Comparison of ENCODE assay signal across 16 mouse cellular contexts in genomic region chr7:98563991-98564390, GRCm38 (mm10).
DNase-seq lines count a peak whose midpoint lies in the region; ATAC-seq and TF ChIP-seq lines count a peak whose summit lies in the region.
"Had no signal": no experiment of that assay in that cellular context is flagged by ENCODE, and none has a peak within 500 bp of the region (broad histone marks: within the 10 kb centered on the region; RNA-seq: fewer than 3 reads in every experiment).

No protein-coding gene starts in this region.

- H3K36me3 ChIP-seq in heart, embryonic 15.5 days: no peaks in the 10 kb centered on the region
- H3K36me3 ChIP-seq in heart, adult 2 months (ENCODE audit: control insufficient read depth, insufficient read depth, low read length): no peaks in the 10 kb centered on the region
- H3K36me3 ChIP-seq in liver, adult 2 months (ENCODE audit: control insufficient read depth, insufficient read depth, low read length): no peaks in the 10 kb centered on the region
- H3K36me3 ChIP-seq in liver, embryonic 11.5 days (ENCODE audit: control insufficient read depth, insufficient read depth, low read length): no peaks in the 10 kb centered on the region
- H3K36me3 ChIP-seq in stomach, embryonic 15.5 days: no peaks in the 10 kb centered on the region
- H3K36me3 ChIP-seq: forebrain, embryonic 15.5 days; hindbrain, embryonic 15.5 days had no signal

- peaks cover 9% of the 10 kb centered on the region for H3K4me1 ChIP-seq in heart, embryonic 15.5 days (replicated peaks)
- H3K4me1 ChIP-seq in heart, adult 2 months (ENCODE audit: control insufficient read depth, insufficient read depth, low read length): peaks cover 7% of the 10 kb centered on the region
- H3K4me1 ChIP-seq in liver, adult 2 months (ENCODE audit: control insufficient read depth, insufficient read depth, low read length): no peaks in the 10 kb centered on the region
- no peaks in the 10 kb centered on the region for H3K4me1 ChIP-seq in liver, embryonic 11.5 days (replicated peaks; ENCODE audit: control insufficient read depth, insufficient read depth, low read length)
- no peaks in the 10 kb centered on the region; the same call in 1 of the 2 replicates for H3K4me1 ChIP-seq in stomach, embryonic 15.5 days
- H3K4me1 ChIP-seq: forebrain, embryonic 15.5 days; hindbrain, embryonic 15.5 days had no signal

- H3K9ac ChIP-seq in heart, embryonic 15.5 days: no peak overlapping the region
- no peak overlapping the region for H3K9ac ChIP-seq in heart, adult 2 months (ENCODE audit: low read depth, low read length)
- no peak overlapping the region for H3K9ac ChIP-seq in liver, adult 2 months (ENCODE audit: low read depth, low read length)
- no peak overlapping the region for H3K9ac ChIP-seq in liver, embryonic 11.5 days (ENCODE audit: low read depth, low read length)
- no peak overlapping the region for H3K9ac ChIP-seq in stomach, embryonic 15.5 days
- H3K9ac ChIP-seq: forebrain, embryonic 15.5 days; hindbrain, embryonic 15.5 days had no signal

- peak overlapping the region; percentile 38 for H3K27ac ChIP-seq in heart, embryonic 15.5 days
- no peak overlapping the region; the same call in 1 of the 2 replicates for H3K27ac ChIP-seq in heart, adult 2 months
- peak overlapping the region; percentile 63 for H3K27ac ChIP-seq in liver, adult 2 months (replicated peaks; ENCODE audit: insufficient read depth, low read depth, low read length)
- peak overlapping the region; percentile 46; the same call in 1 of the 2 replicates for H3K27ac ChIP-seq in liver, embryonic 11.5 days (ENCODE audit: low read depth, low read length)
- H3K27ac ChIP-seq in stomach, embryonic 15.5 days: peak overlapping the region; percentile 35; the same call in 1 of the 2 replicates
- H3K27ac ChIP-seq: forebrain, embryonic 15.5 days; hindbrain, embryonic 15.5 days; macrophage had no signal

- ATAC-seq in heart, embryonic 15.5 days (replicated peaks; ENCODE audit: insufficient number of reproducible peaks, insufficient read depth, low FRiP score, low read depth): no peak
- no peak for ATAC-seq in liver, embryonic 11.5 days (replicated peaks; ENCODE audit: low FRiP score)
- ATAC-seq in stomach, embryonic 15.5 days (ENCODE audit: insufficient read depth, low FRiP score, low read depth): no peak
- ATAC-seq: forebrain, embryonic 15.5 days had no signal

- no peak for DNase-seq in heart, adult 2 months
- DNase-seq in liver, adult 2 months (ENCODE audit: extremely low read depth, low read depth, low spot score): no peak
- no peak for DNase-seq in liver
- DNase-seq in liver, embryonic 11.5 days (ENCODE audit: low spot score): no peak
- no peak for DNase-seq in right cerebral cortex, postnatal 25 days
- no peak for DNase-seq in adipocyte (ENCODE audit: low spot score)
- DNase-seq: cerebellum, adult 11-12 months; cerebellum, postnatal 25 days; left cerebral cortex, postnatal 4 days; lung, adult 2 months; midbrain, embryonic 14.5 days had no signal

- H3K79me2 ChIP-seq in heart, adult 2 months (replicated peaks; ENCODE audit: control insufficient read depth, insufficient read depth, low read length): no peaks in the 10 kb centered on the region
- H3K79me2 ChIP-seq in liver, adult 2 months (ENCODE audit: control insufficient read depth, insufficient read depth, low read length): no peaks in the 10 kb centered on the region

- H3K9me3 ChIP-seq in heart, embryonic 15.5 days (replicated peaks): no peaks in the 10 kb centered on the region
- no peaks in the 10 kb centered on the region for H3K9me3 ChIP-seq in liver, embryonic 11.5 days (ENCODE audit: control insufficient read depth, low read length)
- H3K9me3 ChIP-seq in stomach, embryonic 15.5 days: no peaks in the 10 kb centered on the region
- H3K9me3 ChIP-seq: forebrain, embryonic 15.5 days; hindbrain, embryonic 15.5 days had no signal

- intact Hi-C loops in heart, adult 2 months (cut with DNase I): loop anchor here (2.0 kb wide), 1 partner anchor 39 kb away; no protein-coding TSS in a partner anchor

- WGBS in heart, embryonic 15.5 days: 81% methylated on average over 6 of the region's 6 CpGs
- 91% methylated on average over 6 of the region's 6 CpGs for WGBS in heart, adult 2 months
- WGBS in liver, adult 2 months: 85% methylated on average over 6 of the region's 6 CpGs
- WGBS in liver, embryonic 11.5 days: 82% methylated on average over 6 of the region's 6 CpGs
- WGBS in stomach, embryonic 15.5 days: 88% methylated on average over 6 of the region's 6 CpGs

- H3K27me3 ChIP-seq in heart, embryonic 15.5 days: no peaks in the 10 kb centered on the region
- H3K27me3 ChIP-seq in heart, adult 2 months (ENCODE audit: control insufficient read depth, insufficient read depth, low read length): no peaks in the 10 kb centered on the region
- no peaks in the 10 kb centered on the region for H3K27me3 ChIP-seq in liver, adult 2 months (ENCODE audit: control insufficient read depth, insufficient read depth, low read length)
- H3K27me3 ChIP-seq in liver, embryonic 11.5 days (replicated peaks; ENCODE audit: control insufficient read depth, insufficient read depth, low read length): no peaks in the 10 kb centered on the region
- no peaks in the 10 kb centered on the region for H3K27me3 ChIP-seq in stomach, embryonic 15.5 days (replicated peaks)
- H3K27me3 ChIP-seq: forebrain, embryonic 15.5 days; hindbrain, embryonic 15.5 days had no signal

- no peak for TF ChIP-seq EP300 in heart, adult 2 months (IDR thresholded peaks at IDR 0.05; ENCODE audit: insufficient read depth, low read depth, low read length)

- H3K4me3 ChIP-seq in heart, embryonic 15.5 days: no peak overlapping the region
- no peak overlapping the region for H3K4me3 ChIP-seq in heart, adult 2 months
- no peak overlapping the region for H3K4me3 ChIP-seq in liver, adult 2 months (ENCODE audit: insufficient read depth, low read depth, low read length)
- no peak overlapping the region for H3K4me3 ChIP-seq in liver, embryonic 11.5 days (ENCODE audit: low read depth, low read length)
- no peak overlapping the region for H3K4me3 ChIP-seq in stomach, embryonic 15.5 days (replicated peaks)
- H3K4me3 ChIP-seq: forebrain, embryonic 15.5 days; hindbrain, embryonic 15.5 days had no signal

- TF ChIP-seq POLR2A in heart, adult 2 months (IDR thresholded peaks at IDR 0.05; ENCODE audit: insufficient read depth, low read depth, low read length): no peak
- no peak for TF ChIP-seq POLR2A in liver, adult 2 months (IDR thresholded peaks at IDR 0.05; ENCODE audit: extremely low read depth, insufficient read depth, low read length)

- H3K4me2 ChIP-seq in heart, embryonic 15.5 days: no peak overlapping the region
- no peak overlapping the region for H3K4me2 ChIP-seq in liver, embryonic 11.5 days
- no peak overlapping the region for H3K4me2 ChIP-seq in stomach, embryonic 15.5 days
- H3K4me2 ChIP-seq: forebrain, embryonic 15.5 days; hindbrain, embryonic 15.5 days had no signal

- no peak for TF ChIP-seq CTCF in heart, adult 2 months (IDR thresholded peaks at IDR 0.05)
- no peak for TF ChIP-seq CTCF in liver, adult 2 months (IDR thresholded peaks at IDR 0.05; ENCODE audit: low read depth, low read length)
